Mouse (Mus musculus): ENCODE results near the gene Tle3. TPM values are rescaled to one million over a fixed set of nuclear protein-coding genes. Genes with fewer than 3 reads are reported as not detected.
A peak's percentile ranks its signal among the peaks of the same experiment; 100 is the strongest.

Tle3 gene
- total RNA-seq, 2 experiments from 2014 or later: 24.4 to 29.0 TPM

DNA sequence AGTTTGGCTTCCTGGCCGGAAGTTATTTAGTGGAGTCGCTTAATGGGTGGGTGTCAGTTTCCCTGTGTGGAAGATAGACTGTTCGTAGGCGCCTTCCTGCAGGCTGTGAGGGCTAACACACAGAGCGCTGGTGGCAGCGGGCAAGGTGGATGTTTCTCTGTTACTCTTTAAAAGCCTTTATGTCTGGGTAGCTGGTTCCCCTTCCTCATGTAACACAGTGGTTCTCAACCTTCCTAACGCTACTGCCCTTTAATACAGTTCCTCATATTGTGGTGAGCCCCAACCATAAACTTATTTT is 17.2 kb downstream of the Tle3 start:
- intact Hi-C loops (cut with DNase I): no loop called here

DNA sequence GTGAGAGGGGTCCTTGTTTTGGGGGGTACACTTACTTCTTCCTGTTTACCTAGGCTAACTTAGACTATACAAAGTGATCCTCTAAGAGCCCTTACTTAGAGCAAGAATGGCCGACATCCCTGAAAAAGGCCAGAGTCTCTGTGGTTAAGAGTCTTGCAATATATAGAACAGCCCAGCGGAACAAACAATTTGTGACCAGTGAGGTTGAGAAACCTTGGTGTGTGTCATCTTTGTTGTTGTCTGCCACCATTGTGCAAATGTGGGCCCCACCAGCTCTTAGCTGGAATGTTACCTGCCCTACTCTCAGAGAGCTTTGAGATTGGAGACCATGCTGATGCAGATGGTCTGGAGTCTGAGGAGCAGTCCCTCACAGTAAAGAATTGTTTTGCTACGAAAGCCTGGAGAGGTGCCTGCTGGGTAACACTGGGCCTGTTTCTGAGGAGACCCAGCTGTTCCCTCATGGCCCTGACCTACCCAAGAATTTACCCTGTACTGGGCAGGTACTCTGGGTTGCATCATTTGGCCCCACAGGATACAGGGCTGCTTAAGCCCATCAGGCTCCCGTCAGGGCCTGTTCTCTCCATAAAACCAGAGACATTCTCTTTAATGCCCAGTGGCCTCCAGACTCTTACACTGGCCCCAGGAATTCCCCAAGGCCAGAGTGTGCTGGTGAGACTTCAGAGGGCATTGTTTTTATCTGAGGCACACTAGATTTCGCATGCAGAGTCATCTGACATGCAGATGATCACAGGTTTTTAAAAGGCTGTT is 19.6 kb downstream of the Tle3 start:
- intact Hi-C loops (cut with DNase I): no loop called here
- DNase-seq: no peak

More for the DNA sequence above, 17.2 kb downstream of the Tle3 start:
- no peak for DNase-seq

DNA sequence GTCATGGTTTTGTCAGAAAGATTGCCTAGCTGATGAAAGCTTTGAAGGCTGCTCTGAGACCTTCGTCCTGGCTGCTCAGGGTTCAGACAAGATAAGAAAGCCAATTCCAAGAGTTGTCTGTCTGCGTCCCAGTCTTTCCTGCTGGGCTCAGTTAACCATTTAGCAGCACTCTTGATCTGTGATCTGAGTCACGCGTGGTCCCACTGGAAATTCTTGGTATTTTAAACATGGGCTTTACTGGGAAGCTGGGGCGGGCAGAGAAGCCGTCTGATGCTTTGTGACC is 20.1 kb downstream of the Tle3 start:
- intact Hi-C loops (cut with DNase I): no loop called here
- DNase-seq: no peak

DNA sequence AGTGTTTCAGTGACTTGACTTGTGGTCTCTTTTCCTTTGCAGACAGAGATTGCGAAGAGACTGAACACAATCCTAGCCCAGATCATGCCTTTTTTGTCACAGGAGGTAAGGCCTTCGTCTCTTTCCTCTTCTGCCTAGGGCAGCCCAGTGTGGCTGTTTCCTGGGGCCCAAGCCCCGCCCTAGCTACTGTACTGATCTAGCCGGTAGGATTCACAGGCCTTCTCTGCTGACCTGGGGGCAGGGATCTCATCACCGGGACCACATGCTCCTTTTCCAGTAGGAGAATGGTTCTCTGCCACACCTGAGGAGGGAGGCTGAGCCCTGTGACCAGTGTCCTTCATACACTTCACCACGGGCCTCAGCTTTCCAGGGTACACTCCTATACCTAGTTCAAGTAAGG is 21.0 kb downstream of the Tle3 start:
- intact Hi-C loops (cut with DNase I): no loop called here

DNA sequence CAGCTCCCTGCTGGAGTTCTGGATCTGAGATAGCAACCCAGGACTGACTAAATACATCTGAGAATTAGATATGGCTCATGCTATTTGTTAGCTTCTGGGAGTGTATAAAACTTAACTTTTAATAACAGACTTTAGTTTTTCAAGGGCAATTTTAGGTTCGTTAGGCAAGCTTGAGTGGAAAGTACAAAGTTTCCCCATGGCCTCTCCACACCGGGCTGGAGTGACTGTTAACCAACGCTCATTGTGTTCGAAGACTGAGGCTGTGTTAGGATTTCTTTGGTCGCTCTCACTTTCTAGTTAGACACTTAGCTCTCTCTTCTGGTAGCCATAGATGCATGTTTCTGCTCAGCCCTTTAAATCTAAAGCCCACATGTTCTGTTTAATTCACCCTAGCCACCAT is 21.7 kb downstream of the Tle3 start:
- no peak for DNase-seq
- intact Hi-C loops (cut with DNase I): no loop called here

More for the DNA sequence above, 21.0 kb downstream of the Tle3 start:
- DNase-seq: no peak

DNA sequence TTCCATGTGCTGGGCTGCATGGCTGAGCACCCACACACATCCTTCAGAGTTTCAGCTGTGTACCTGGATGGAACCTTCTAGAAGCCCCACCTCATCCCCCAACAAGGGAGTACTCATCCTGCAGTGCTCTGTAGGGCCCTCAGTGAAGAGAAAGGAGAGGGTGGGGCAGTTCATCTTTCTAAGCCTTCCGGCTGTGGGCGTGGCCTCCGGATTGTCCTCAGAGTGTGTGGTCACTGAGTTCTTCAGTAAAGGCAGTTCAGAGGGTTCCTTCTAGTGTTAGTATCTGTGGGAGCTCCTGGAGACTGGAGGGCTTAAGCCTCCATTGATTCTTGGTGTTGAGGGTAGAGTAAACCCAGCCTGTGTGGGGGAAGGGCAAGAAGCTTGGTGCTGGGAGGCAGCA is 22.9 kb downstream of the Tle3 start:
- no peak for DNase-seq
- intact Hi-C loops (cut with DNase I): no loop called here

DNA sequence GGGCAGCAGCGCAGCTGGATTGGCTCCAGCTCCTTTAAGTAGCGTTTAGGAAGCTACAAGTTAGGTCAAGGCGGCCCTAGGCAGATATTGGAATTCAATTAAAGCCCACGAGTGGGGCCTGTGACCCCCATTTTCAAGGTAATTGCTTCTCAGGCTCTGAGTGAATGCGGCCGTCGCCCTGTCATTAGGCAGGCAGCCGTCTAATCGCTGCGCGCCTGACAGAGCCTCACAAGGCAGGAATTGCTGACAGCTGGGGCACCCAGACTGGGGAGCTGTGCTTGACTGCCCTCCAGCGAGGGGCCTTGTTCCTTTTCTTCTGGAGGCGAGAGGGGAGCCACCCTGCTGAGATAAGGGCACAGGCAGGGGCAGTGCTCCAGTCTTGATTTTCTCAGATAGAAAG is 24.3 kb downstream of the Tle3 start:
- no peak for DNase-seq
- intact Hi-C loops (cut with DNase I): no loop called here

DNA sequence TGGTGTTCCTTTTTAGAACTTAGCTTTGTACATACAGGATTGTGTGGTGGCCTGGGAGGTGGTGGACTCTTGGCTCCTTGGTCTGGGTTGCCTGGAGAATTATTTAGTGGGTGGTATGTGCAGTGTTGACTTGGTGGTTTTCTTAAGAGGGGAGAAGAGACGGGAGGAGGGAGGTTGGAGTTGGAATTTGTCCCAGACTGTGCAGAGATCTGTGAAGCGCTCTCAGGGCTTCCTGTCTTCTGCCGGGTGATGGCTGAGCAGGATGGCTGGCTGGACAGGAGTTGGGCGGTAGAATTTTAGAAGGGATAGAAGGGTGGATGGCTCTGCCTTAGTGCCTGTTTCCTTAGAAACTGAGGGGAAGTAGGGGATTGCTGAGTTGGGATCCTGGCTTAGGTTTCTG is 25.0 kb downstream of the Tle3 start:
- DNase-seq: no peak
- intact Hi-C loops (cut with DNase I): no loop called here

DNA sequence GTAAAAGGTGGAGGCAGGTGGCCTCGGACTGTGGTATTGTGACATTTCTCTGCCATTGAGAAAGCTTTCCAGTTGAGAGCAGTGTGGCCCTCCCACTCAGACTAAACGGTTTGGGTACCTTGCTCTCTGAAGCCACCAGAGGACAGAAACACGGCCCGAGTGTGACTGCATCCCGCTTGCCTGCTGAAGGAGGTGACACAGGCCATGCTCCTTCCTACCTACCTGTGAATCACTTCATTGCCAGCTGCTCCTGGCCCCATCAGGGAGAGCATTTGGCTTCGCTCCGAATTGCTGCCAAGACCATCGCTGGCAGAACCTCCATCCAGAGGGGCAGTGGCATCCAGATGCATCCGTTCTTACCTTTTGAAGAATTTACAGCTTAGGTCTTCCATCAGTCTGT is 26.0 kb downstream of the Tle3 start:
- intact Hi-C loops (cut with DNase I): no loop called here
- DNase-seq: no peak

DNA sequence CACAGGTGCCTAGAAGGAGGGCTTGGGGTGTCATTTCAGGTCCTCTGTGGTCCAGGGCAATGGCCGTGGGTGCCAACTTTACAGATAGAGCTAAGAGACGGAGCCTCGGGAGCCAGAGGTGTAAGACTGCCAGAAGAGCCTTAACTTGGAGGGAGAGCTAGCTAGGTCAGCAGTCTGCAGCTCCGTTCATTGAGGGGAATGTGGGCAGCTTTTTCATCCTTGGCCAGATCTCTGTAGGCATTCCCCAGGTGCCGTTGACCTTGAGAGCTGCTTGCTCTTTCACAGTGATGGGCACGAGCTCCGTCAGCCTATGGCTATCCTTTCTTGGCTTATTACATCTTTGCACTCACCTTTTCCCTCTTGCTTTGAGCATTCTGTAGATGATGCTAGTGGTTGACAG is 28.0 kb downstream of the Tle3 start:
- no peak for DNase-seq
- intact Hi-C loops (cut with DNase I): no loop called here

DNA sequence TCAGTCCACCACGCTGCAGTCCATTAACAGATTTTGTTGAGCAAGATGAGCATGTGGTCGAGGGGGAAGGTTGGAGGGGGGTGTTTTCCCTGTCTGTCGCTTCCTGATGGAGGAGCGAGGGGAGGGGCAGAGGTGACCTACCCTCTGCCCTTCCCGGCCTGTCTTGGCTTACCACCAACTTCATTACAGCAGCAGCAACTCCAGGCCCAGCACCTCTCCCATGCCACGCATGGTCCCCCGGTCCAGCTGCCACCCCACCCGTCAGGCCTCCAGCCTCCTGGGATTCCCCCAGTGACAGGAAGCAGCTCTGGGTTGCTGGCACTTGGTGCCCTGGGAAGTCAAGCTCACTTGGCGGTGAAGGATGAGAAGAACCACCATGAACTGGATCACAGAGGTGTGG is 29.5 kb downstream of the Tle3 start:
- intact Hi-C loops (cut with DNase I): no loop called here
- DNase-seq: no peak

DNA sequence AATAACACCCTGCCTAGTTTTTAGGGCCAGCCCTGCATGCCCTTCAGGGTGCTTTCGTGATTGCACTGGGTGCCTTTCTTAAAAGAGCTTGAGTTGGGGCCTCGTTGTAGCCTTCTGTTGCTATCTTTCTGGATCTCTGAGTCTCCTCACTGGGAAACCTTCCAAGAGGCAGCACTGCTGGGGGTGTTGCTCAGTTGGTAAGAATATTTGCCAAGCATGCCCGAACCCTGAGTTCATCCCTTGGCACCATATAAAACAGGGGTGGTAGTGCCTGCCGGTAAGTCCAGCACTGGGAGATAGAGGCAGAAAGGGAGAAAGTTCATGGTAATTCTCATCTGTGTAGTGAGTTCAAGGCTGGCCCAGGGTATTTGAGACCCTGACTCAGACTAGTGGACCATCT is 30.1 kb downstream of the Tle3 start:
- DNase-seq: no peak
- intact Hi-C loops (cut with DNase I): no loop called here

DNA sequence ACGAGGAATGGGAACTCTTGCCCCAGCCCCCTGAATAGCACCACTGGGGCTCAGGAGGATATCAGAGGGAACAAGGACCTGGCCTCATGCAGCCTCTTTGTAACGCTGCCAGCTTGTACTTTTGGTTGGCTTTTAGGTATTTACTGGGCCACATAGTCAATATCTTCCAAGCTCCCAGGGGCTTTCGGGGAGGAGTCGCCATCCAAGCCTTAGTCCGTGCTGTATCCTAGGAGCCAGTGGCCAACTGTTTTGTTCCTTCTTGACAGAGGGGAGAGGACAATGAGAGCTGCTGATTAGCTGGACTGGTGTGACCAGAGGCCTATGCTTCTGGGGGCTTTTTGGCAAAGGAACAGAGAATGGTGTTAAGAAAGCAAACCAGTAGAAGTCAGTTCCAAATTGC is 30.6 kb downstream of the Tle3 start:
- DNase-seq: no peak
- intact Hi-C loops (cut with DNase I): no loop called here

DNA sequence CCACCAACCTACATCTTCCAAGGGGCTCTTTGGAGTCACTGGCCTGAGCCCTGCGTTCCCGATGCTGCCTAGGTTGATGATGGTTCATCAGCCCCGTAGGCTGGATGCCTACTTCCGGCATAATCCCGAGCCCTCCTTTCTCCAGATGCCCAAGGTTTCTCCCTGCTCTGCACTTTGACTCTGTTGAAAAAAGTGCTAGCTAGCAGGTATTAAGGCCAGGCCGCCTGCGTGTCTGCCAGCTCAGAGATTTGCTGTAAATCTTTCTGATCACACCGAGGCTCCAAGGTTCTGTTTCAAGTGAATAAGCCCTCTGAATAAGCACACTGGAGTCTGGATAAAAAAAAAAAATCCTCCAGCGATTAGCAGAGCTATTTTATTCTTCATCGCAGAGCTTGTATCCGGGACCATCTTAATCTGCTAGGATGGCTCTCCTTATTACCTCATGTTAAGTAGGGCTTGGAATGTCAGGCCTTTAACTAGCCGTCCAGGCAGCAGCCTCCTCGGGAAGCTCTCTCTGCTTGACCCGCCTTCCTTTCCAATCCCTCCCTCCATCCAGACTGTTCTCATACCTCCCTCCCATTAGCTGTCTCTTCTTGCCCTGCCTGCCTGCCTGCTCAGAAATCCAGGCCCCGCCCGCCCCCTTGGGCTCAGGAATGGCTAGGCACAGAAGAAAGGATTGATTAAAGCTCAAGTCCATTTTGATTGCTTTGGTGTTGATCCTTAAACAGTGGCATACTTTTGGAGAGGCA is 31.9 kb downstream of the Tle3 start:
- intact Hi-C loops (cut with DNase I): no loop called here
- no peak for DNase-seq

DNA sequence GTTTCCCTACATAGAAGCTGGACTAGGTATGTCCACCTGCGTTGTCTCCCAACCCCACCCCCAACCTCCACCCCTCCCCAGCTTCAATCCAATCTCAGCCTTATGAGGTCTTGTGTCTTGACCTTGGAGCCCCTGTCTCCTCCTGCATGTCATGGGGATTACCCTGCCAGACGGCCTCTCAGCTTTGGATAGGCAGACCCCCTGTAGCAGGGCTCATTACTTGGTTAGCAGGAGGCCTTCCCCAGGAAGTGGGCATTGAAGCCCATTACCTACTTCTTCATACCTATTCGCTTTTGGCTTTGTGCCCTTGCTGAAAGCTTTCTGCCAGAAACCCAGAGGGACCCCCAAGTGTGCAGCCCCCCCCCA is 32.4 kb downstream of the Tle3 start:
- intact Hi-C loops (cut with DNase I): no loop called here
- DNase-seq: no peak

DNA sequence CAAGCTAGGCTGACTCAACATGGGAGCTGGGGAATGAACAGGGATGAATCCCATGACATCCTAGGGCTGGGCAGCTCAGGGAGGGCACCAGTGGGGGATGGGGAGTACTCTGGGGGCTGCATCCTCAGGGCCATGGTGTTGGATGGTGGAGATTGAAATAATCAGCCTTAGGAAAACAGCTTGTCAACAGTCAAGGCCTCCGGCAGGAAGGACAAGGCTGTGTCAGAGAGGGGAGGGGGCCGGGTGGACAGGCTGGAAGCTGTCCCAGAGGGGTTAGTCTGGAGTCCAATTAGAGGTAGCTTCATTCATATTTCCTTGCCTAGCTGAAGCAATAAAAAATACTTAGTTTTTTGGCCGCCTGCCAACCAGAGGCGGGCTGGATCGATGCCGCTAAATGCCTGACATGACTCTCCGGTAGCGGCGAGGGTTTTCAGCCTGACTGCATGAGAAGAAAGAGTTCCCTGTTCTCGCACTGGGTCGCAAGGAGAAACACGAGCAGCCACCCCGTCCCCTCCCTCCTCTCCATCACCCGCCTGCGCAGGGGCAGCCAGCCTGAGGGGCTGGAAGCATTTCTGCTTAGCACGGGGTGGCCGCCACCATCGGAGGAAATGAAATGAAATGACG is 32.9 kb downstream of the Tle3 start:
- intact Hi-C loops (cut with DNase I): no loop called here
- peak; percentile 70 to 73 for DNase-seq

DNA sequence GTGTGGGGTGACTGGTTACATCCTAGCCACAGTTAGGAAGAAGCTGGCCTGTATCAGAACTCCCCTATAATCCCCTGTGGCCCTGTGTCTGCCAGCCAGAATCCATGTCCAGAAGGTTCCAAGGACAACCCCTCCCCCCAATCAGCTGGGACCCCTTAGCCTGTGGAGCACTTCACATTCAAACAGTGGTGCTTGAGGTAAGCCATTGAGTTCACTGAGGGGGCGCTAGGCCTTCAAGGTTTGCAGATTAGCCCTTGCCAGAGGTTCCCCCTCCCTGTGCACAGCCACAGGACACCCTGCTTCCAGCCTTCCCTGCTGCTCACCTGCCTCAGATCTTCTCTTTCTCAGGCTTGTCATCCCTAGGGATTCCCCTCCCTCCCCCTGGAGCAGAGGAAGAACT is 34.2 kb downstream of the Tle3 start:
- intact Hi-C loops (cut with DNase I): no loop called here

DNA sequence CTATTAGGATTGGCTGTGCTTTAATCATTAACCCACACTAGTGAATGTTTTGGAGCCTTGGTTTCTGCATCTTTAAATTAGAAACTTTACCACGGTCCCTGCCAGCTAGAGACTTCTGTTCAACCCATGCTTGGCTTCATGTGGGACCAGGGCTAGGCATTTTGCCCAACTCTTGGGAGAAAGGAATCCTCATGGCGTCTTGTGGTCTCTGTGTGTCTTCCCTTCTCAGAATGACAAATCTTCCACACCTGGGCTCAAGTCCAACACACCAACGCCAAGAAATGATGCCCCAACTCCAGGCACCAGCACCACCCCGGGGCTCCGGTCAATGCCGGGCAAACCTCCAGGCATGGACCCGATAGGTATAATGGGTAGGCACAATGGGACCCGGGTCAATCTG is 36.9 kb downstream of the Tle3 start:
- DNase-seq: no peak
- intact Hi-C loops (cut with DNase I): no loop called here

More for the DNA sequence above, 34.2 kb downstream of the Tle3 start:
- no peak for DNase-seq

DNA sequence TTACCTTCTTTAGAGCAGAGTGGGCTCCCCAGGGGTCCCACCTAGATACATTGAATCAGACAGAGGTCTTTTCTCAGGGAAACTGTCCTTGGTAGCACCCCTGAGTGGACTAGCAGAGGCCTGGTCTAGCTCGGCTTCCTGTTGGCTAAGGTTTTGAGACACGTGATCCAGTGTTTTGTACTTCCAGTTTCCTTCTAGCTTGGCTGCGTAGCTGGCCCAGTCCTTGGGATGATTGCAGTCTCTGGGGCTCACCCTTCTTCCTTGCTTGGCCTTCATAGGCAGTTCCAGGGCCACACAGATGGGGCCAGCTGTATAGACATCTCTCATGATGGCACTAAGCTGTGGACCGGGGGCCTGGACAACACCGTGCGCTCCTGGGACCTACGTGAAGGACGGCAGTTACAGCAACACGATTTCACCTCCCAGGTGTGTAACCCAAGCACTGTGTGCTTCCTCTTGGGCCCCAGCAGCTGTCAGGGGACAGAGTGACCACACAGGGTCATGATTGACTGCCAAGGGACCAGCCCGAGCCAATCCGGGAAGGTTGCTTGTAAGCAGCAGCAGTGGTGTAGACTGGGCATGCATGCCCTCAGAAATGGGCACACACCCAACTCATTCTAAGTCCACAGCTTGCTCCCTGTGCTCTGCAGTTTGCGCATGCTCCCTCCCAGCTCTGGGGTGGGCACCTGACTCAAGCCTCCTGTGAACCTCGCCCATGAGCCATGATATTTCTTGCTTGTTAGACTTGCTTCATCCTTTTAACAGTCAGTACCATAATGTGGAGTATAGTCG is 41.7 kb downstream of the Tle3 start:
- intact Hi-C loops (cut with DNase I): no loop called here
- no peak for DNase-seq

DNA sequence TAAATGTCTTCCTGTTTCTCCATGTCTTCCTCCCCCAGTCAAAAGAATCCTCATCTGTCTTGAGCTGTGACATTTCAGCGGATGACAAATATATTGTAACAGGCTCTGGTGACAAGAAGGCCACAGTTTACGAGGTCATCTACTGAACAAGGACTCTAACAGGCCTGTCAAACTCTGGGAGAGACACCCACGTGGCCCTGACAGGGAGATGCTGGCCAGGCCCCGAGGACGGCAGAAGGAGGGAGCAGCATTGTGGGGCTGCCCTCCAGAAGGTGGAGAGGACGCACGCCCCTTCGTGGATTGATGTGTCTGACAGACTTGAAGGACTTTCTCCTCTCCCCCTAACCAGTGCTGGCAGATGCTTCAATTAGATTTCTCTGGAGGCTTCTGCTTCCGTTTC is 44.4 kb downstream of the Tle3 start:
- intact Hi-C loops (cut with DNase I): no loop called here
- DNase-seq: no peak

DNA sequence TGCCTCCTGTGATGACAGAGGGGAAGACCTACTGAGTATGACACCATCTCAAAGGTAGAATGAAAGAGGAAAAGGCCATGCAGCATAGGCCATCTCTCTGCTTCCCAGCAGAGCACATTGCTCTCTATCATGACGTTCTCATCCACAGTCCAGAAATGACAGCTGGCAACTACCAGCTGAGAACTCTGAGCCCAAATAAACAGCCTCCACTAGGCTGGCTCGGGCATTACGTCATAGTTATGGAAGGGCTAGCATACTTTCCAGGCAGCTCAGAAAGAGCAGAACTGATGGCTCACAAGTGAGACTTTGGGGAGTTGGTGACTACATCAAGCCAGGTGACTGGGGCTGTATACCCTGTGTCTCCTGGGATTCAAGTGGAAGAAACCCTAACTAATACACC is 49.5 kb downstream of the Tle3 start:
- DNase-seq: no peak

DNA sequence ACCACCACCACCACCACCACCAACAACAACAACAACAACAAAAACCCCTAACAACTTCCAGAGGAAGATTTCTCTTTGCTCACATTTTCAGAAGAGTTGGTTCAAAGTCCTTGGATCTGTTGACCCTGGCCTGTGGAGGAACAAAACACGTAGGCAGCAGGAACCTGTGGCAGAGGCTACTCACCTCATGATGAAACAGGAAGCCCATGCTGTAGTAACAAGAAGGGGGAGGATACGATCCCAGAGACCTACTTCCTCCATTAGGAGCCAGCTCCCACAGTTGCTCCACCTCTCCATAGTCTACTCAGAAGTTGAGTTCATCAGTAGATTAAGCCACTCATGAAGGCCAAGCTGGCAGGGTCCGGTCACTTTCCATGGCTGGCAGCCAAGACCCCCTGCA is 52.1 kb downstream of the Tle3 start:
- intact Hi-C loops (cut with DNase I): no loop called here
- no peak for DNase-seq

More for the DNA sequence above, 49.5 kb downstream of the Tle3 start:
- intact Hi-C loops (cut with DNase I): no loop called here
